Mouse (Mus musculus) left cerebral cortex, postnatal 4 days (tissue): ENCODE results near the gene Nr1h4. TPM values are rescaled to one million over a fixed set of nuclear protein-coding genes. Genes with fewer than 3 reads are reported as not detected.
A peak's percentile ranks its signal among the peaks of the same experiment; 100 is the strongest.

Experiments used
- DNase-seq: peaks from one replicate; pipeline ENCODE4 v3.0.0-alpha.2; 2022
- intact Hi-C: fragments of 180-260 bp; cut with DNase I; formaldehyde crosslinking; loops from one replicate; pipeline ENCODE4 v1.15.1; 2025
- total RNA-seq, 2 experiments: library from RNA; stranded (reverse); gene quantifications; 2 replicates each; pipeline ENCODE4 v1.2.3; 2021

Nr1h4 gene
- total RNA-seq, 2 experiments from 2014 or later, result 0.34 to 0.50 TPM

GRCm38 (mm10) chr10:89483812-89484602 is 49.4 kb downstream of the Nr1h4 start:
- intact Hi-C loops, result no loop called here
- no peak for DNase-seq

- intact Hi-C loops, result no loop called here
- no peak for DNase-seq
Observed at GRCm38 (mm10) chr10:89483113-89483512, 50.3 kb downstream of the Nr1h4 start.

- intact Hi-C loops, result no loop called here
- DNase-seq, result no peak
Observed at GRCm38 (mm10) chr10:89482142-89482681, 51.2 kb downstream of the Nr1h4 start.

- intact Hi-C loops, result no loop called here
- DNase-seq, result no peak
Observed at GRCm38 (mm10) chr10:89481638-89482037, 51.7 kb downstream of the Nr1h4 start.

- DNase-seq, result no peak
- intact Hi-C loops, result no loop called here
Observed at GRCm38 (mm10) chr10:89478766-89479165, 54.6 kb downstream of the Nr1h4 start.

GRCm38 (mm10) chr10:89470596-89471353 is 62.6 kb downstream of the Nr1h4 start:
- DNase-seq, result no peak
- intact Hi-C loops, result no loop called here

- intact Hi-C loops, result no loop called here
- no peak for DNase-seq
Observed at GRCm38 (mm10) chr10:89464760-89465405, 68.5 kb downstream of the Nr1h4 start.

- intact Hi-C loops, result no loop called here
- no peak for DNase-seq
Observed at GRCm38 (mm10) chr10:89462890-89463289, 70.5 kb downstream of the Nr1h4 start.

GRCm38 (mm10) chr10:89461856-89462507 is 71.4 kb downstream of the Nr1h4 start:
- intact Hi-C loops, result loop anchor here (2.0 kb wide), 1 partner anchor 169 kb away; no protein-coding TSS in a partner anchor
- DNase-seq, result peak; percentile 74

GRCm38 (mm10) chr10:89460972-89461371 is 72.4 kb downstream of the Nr1h4 start:
- intact Hi-C loops, result loop anchor here (2.0 kb wide), 1 partner anchor 170 kb away; no protein-coding TSS in a partner anchor

GRCm38 (mm10) chr10:89458770-89459169 is 74.6 kb downstream of the Nr1h4 start:
- no peak for DNase-seq
- intact Hi-C loops, result loop anchor here (10.0 kb wide), 1 partner anchor 124 kb away; no protein-coding TSS in a partner anchor

More at GRCm38 (mm10) chr10:89460972-89461371, 72.4 kb downstream of the Nr1h4 start:
- no peak for DNase-seq

- DNase-seq, result no peak
- intact Hi-C loops, result loop anchor here (10.0 kb wide), 1 partner anchor 119 kb away; no protein-coding TSS in a partner anchor
Observed at GRCm38 (mm10) chr10:89453794-89454193, 79.6 kb downstream of the Nr1h4 start.

- no peak for DNase-seq
- intact Hi-C loops, result loop anchor here (10.0 kb wide), 1 partner anchor 118 kb away; no protein-coding TSS in a partner anchor
Observed at GRCm38 (mm10) chr10:89453068-89453641, 80.2 kb downstream of the Nr1h4 start.

- DNase-seq, result peak; percentile 77
- intact Hi-C loops, result loop anchor here (10.0 kb wide), 1 partner anchor 116 kb away; no protein-coding TSS in a partner anchor
Observed at GRCm38 (mm10) chr10:89450411-89450810, 83.0 kb downstream of the Nr1h4 start.

- intact Hi-C loops, result no loop called here
- DNase-seq, result no peak
Observed at GRCm38 (mm10) chr10:89444381-89444780, 89.0 kb downstream of the Nr1h4 start.

- intact Hi-C loops, result no loop called here
- peak; percentile 88 for DNase-seq
Observed at GRCm38 (mm10) chr10:89443623-89444151, 89.7 kb downstream of the Nr1h4 start, which contains the start of gene Gas2l3. Gene Gas2l3, minus strand, starts transcription at chr10:89443967.

GRCm38 (mm10) chr10:89443115-89443622 is 90.2 kb downstream of the Nr1h4 start:
- intact Hi-C loops, result no loop called here
- peak; percentile 6 for DNase-seq

- intact Hi-C loops, result no loop called here
- no peak for DNase-seq
Observed at GRCm38 (mm10) chr10:89442640-89443039, 90.7 kb downstream of the Nr1h4 start.

- no peak for DNase-seq
- intact Hi-C loops, result no loop called here
Observed at GRCm38 (mm10) chr10:89441961-89442360, 91.4 kb downstream of the Nr1h4 start.
